Mouse (Mus musculus) megakaryocyte-erythroid progenitor cell, adult 5-6 weeks (primary cell): ENCODE results near the gene Dupd1. TPM values are rescaled to one million over a fixed set of nuclear protein-coding genes. Genes with fewer than 3 reads are reported as not detected.

Source experiments
- total RNA-seq, 2 experiments: library from RNA; stranded (forward) in 1 of 2; stranded (reverse) in 1 of 2; fragments of 200-1000, 215-1000 nt in 1 of 2; fragments of >200 nt in 1 of 2; fragmentation: Nextera tagmentation in 1 of 2; gene quantifications; 2 replicates each; pipeline ENCODE4 v1.2.3; 2014 to 2017

The Dupd1 gene
- total RNA-seq, 2 experiments from 2014 or later = not detected

Other genes with a start within 250 kb of the Dupd1 start
- gene Kat6b, start 233.1 kb downstream of the Dupd1 start, total RNA-seq (2014; fragmentation: Nextera tagmentation) = 16.9 and 17.5 TPM in 2 replicates
- 5.1 and 9.1 TPM in 2 replicates for gene Kat6b, start 233.1 kb downstream of the Dupd1 start, total RNA-seq (2017)
- 4.6 and 5.5 TPM in 2 replicates for gene Samd8, start 36.0 kb upstream of the Dupd1 start, total RNA-seq (2014; fragmentation: Nextera tagmentation)
- 4.4 and 11.1 TPM in 2 replicates for gene Samd8, start 36.0 kb upstream of the Dupd1 start, total RNA-seq (2017)
- gene Dusp13, start 36.6 kb upstream of the Dupd1 start, total RNA-seq (2014; fragmentation: Nextera tagmentation) = not detected in 2 replicates
- not detected in 2 replicates for gene Dusp13, start 36.6 kb upstream of the Dupd1 start, total RNA-seq (2017)
- 321 and 323 TPM in 2 replicates for gene Vdac2, start 110.7 kb upstream of the Dupd1 start, total RNA-seq (2014; fragmentation: Nextera tagmentation)
- 421 and 441 TPM in 2 replicates for gene Vdac2, start 110.7 kb upstream of the Dupd1 start, total RNA-seq (2017)
- gene Comtd1, start 134.4 kb upstream of the Dupd1 start, total RNA-seq (2014; fragmentation: Nextera tagmentation) = 67.6 and 76.2 TPM in 2 replicates
- 17.7 and 24.2 TPM in 2 replicates for gene Comtd1, start 134.4 kb upstream of the Dupd1 start, total RNA-seq (2017)